Mouse (Mus musculus): ENCODE results near the gene Ehd2. TPM values are rescaled to one million over a fixed set of nuclear protein-coding genes. Genes with fewer than 3 reads are reported as not detected.

The Ehd2 gene
- polyA plus RNA-seq, 1 experiment, result 104 TPM

GRCm38 (mm10) chr7:15962311-15963288 lies 4.8 kb downstream of the Ehd2 start:
- H3K27me3 ChIP-seq (ENCODE audit: control insufficient read depth, insufficient read depth, insufficient read length), result no peaks in the 10 kb centered on the region
- H3K36me3 ChIP-seq (ENCODE audit: control insufficient read depth, insufficient read depth), result peaks cover 10% of the 10 kb centered on the region
- peaks cover 42% of the 10 kb centered on the region for H3K79me2 ChIP-seq (ENCODE audit: control insufficient read depth, insufficient read depth)
- peak overlapping the region; percentile 46 for H3K4me3 ChIP-seq
- peak overlapping the region; percentile 76 for H3K4me2 ChIP-seq (ENCODE audit: low read depth)
- H3ac ChIP-seq (ENCODE audit: control insufficient read depth, insufficient read length), result no peak overlapping the region
- TF ChIP-seq REST (IDR thresholded peaks at IDR 0.05; ENCODE audit: insufficient read depth, insufficient read length) (no peak), CEBPB (IDR thresholded peaks at IDR 0.05; ENCODE audit: insufficient read depth, poor library complexity, severe bottlenecking) (no peak), MYOG (IDR thresholded peaks at IDR 0.05; ENCODE audit: control insufficient read depth in 1 of 3, insufficient read depth in 1 of 3, insufficient read length in 2 of 3, low read depth in 2 of 3) (peak; percentile 66 to 97 (median 95)), TCF12 (IDR thresholded peaks at IDR 0.05; ENCODE audit: insufficient read depth, poor library complexity, severe bottlenecking) (peak; percentile 81), MAX (IDR thresholded peaks at IDR 0.05; ENCODE audit: low read depth) (no peak), POLR2AphosphoS2 (IDR thresholded peaks at IDR 0.05; ENCODE audit: insufficient read length, low read depth) (no peak), USF1 (IDR thresholded peaks at IDR 0.05; ENCODE audit: low read depth) (no peak), SRF (IDR thresholded peaks at IDR 0.05; ENCODE audit: control insufficient read depth, insufficient read length, low read depth) (no peak), E2F4 (IDR thresholded peaks at IDR 0.05; ENCODE audit: insufficient read depth) (no peak), POLR2A (IDR thresholded peaks at IDR 0.05; ENCODE audit: insufficient read length, low read depth) (peak; percentile 35), TCF3 (IDR thresholded peaks at IDR 0.05; ENCODE audit: insufficient read length, low read depth) (peak; percentile 81), MYOD1 (IDR thresholded peaks at IDR 0.05; ENCODE audit: control insufficient read depth in 1 of 3, insufficient read length in 2 of 3, low read depth in 2 of 3) (peak; percentile 48 to 98 (median 95))

GRCm38 (mm10) chr7:15961798-15962197 lies 5.6 kb downstream of the Ehd2 start:
- Histone ChIP-seq H3K4me3 (peak overlapping the region; percentile 46), H3K79me2 (ENCODE audit: control insufficient read depth, insufficient read depth) (peaks cover 36% of the 10 kb centered on the region), H3K27me3 (ENCODE audit: control insufficient read depth, insufficient read depth, insufficient read length) (no peaks in the 10 kb centered on the region), H3ac (ENCODE audit: control insufficient read depth, insufficient read length) (no peak overlapping the region), H3K36me3 (ENCODE audit: control insufficient read depth, insufficient read depth) (peaks cover 16% of the 10 kb centered on the region), H3K4me2 (ENCODE audit: low read depth) (peak overlapping the region; percentile 76)
- TF ChIP-seq TCF3 (IDR thresholded peaks at IDR 0.05; ENCODE audit: insufficient read length, low read depth), result no peak
- no peak for TF ChIP-seq MYOG (IDR thresholded peaks at IDR 0.05; ENCODE audit: control insufficient read depth in 1 of 3, insufficient read depth in 1 of 3, insufficient read length in 2 of 3, low read depth in 2 of 3)
- no peak for TF ChIP-seq USF1 (IDR thresholded peaks at IDR 0.05; ENCODE audit: low read depth)
- TF ChIP-seq POLR2AphosphoS2 (IDR thresholded peaks at IDR 0.05; ENCODE audit: insufficient read length, low read depth), result no peak
- TF ChIP-seq TCF12 (IDR thresholded peaks at IDR 0.05; ENCODE audit: insufficient read depth, poor library complexity, severe bottlenecking), result no peak

GRCm38 (mm10) chr7:15961239-15961638 lies 6.1 kb downstream of the Ehd2 start:
- H3K79me2 ChIP-seq (ENCODE audit: control insufficient read depth, insufficient read depth), result peaks cover 30% of the 10 kb centered on the region
- TF ChIP-seq MYOG (IDR thresholded peaks at IDR 0.05; ENCODE audit: control insufficient read depth in 1 of 3, insufficient read depth in 1 of 3, insufficient read length in 2 of 3, low read depth in 2 of 3), result no peak
- TF ChIP-seq TCF12 (IDR thresholded peaks at IDR 0.05; ENCODE audit: insufficient read depth, poor library complexity, severe bottlenecking), result no peak
- no peak for TF ChIP-seq E2F4 (IDR thresholded peaks at IDR 0.05; ENCODE audit: insufficient read depth)
- no peak for TF ChIP-seq MYOD1 (IDR thresholded peaks at IDR 0.05; ENCODE audit: control insufficient read depth in 1 of 3, insufficient read length in 2 of 3, low read depth in 2 of 3)
- no peak for TF ChIP-seq USF1 (IDR thresholded peaks at IDR 0.05; ENCODE audit: low read depth)
- TF ChIP-seq POLR2AphosphoS2 (IDR thresholded peaks at IDR 0.05; ENCODE audit: insufficient read length, low read depth), result no peak
- no peak for TF ChIP-seq POLR2A (IDR thresholded peaks at IDR 0.05; ENCODE audit: insufficient read length, low read depth)
- no peak for TF ChIP-seq SRF (IDR thresholded peaks at IDR 0.05; ENCODE audit: control insufficient read depth, insufficient read length, low read depth)
- H3K4me2 ChIP-seq (ENCODE audit: low read depth), result peak overlapping the region; percentile 76
- no peak overlapping the region for H3K4me3 ChIP-seq
- peaks cover 21% of the 10 kb centered on the region for H3K36me3 ChIP-seq (ENCODE audit: control insufficient read depth, insufficient read depth)
- H3ac ChIP-seq (ENCODE audit: control insufficient read depth, insufficient read length), result no peak overlapping the region
- H3K27me3 ChIP-seq (ENCODE audit: control insufficient read depth, insufficient read depth, insufficient read length), result no peaks in the 10 kb centered on the region

GRCm38 (mm10) chr7:15960691-15961090 lies 6.7 kb downstream of the Ehd2 start:
- H3K4me2 ChIP-seq (ENCODE audit: low read depth), result peak overlapping the region; percentile 76
- no peaks in the 10 kb centered on the region for H3K27me3 ChIP-seq (ENCODE audit: control insufficient read depth, insufficient read depth, insufficient read length)
- no peak overlapping the region for H3K4me3 ChIP-seq
- peaks cover 27% of the 10 kb centered on the region for H3K79me2 ChIP-seq (ENCODE audit: control insufficient read depth, insufficient read depth)
- peaks cover 26% of the 10 kb centered on the region for H3K36me3 ChIP-seq (ENCODE audit: control insufficient read depth, insufficient read depth)
- TF ChIP-seq POLR2A (IDR thresholded peaks at IDR 0.05; ENCODE audit: insufficient read length, low read depth) (no peak), MYOD1 (IDR thresholded peaks at IDR 0.05; ENCODE audit: control insufficient read depth in 1 of 3, insufficient read length in 2 of 3, low read depth in 2 of 3) (peak in 1 of 3 experiments; percentile 64)
- H3ac ChIP-seq (ENCODE audit: control insufficient read depth, insufficient read length), result no peak overlapping the region

GRCm38 (mm10) chr7:15956143-15956542 lies 11.2 kb downstream of the Ehd2 start:
- H3K79me2 ChIP-seq (ENCODE audit: control insufficient read depth, insufficient read depth), result peaks cover 7% of the 10 kb centered on the region
- H3K4me2 ChIP-seq (ENCODE audit: low read depth), result no peak overlapping the region
- no peaks in the 10 kb centered on the region for H3K27me3 ChIP-seq (ENCODE audit: control insufficient read depth, insufficient read depth, insufficient read length)
- H3ac ChIP-seq (ENCODE audit: control insufficient read depth, insufficient read length), result no peak overlapping the region
- H3K4me3 ChIP-seq, result no peak overlapping the region
- TF ChIP-seq REST (IDR thresholded peaks at IDR 0.05; ENCODE audit: insufficient read depth, insufficient read length) (no peak), MYOG (IDR thresholded peaks at IDR 0.05; ENCODE audit: control insufficient read depth in 1 of 3, insufficient read depth in 1 of 3, insufficient read length in 2 of 3, low read depth in 2 of 3) (no peak), CEBPB (IDR thresholded peaks at IDR 0.05; ENCODE audit: insufficient read depth, poor library complexity, severe bottlenecking) (no peak), SRF (IDR thresholded peaks at IDR 0.05; ENCODE audit: control insufficient read depth, insufficient read length, low read depth) (no peak), MYOD1 (IDR thresholded peaks at IDR 0.05; ENCODE audit: control insufficient read depth in 1 of 3, insufficient read length in 2 of 3, low read depth in 2 of 3) (no peak), TCF12 (IDR thresholded peaks at IDR 0.05; ENCODE audit: insufficient read depth, poor library complexity, severe bottlenecking) (no peak), USF1 (IDR thresholded peaks at IDR 0.05; ENCODE audit: low read depth) (no peak), POLR2A (IDR thresholded peaks at IDR 0.05; ENCODE audit: insufficient read length, low read depth) (no peak), E2F4 (IDR thresholded peaks at IDR 0.05; ENCODE audit: insufficient read depth) (no peak), MAX (IDR thresholded peaks at IDR 0.05; ENCODE audit: low read depth) (no peak), POLR2AphosphoS2 (IDR thresholded peaks at IDR 0.05; ENCODE audit: insufficient read length, low read depth) (no peak), TCF3 (IDR thresholded peaks at IDR 0.05; ENCODE audit: insufficient read length, low read depth) (no peak)
- H3K36me3 ChIP-seq (ENCODE audit: control insufficient read depth, insufficient read depth), result peaks cover 44% of the 10 kb centered on the region
